Mouse (Mus musculus) olfactory bulb, adult 2 months (tissue): ENCODE data around the gene Ptges2.

ENCODE experiments used
- CTCF ChIP-seq: fragments of 200-500 bp; IDR thresholded peaks from 2 replicates; pipeline ENCODE4 v1.5.1; 2012; ENCODE audit warnings: low read depth, mild to moderate bottlenecking, low read length, moderate library complexity; ENCODE audit not compliant: insufficient read depth
- POLR2A ChIP-seq: fragments of 200-500 bp; IDR thresholded peaks from 2 replicates; pipeline ENCODE4 v1.6.1; 2012; ENCODE audit warnings: mild to moderate bottlenecking, low read depth, low read length, moderate library complexity; ENCODE audit not compliant: insufficient read depth

DNA sequence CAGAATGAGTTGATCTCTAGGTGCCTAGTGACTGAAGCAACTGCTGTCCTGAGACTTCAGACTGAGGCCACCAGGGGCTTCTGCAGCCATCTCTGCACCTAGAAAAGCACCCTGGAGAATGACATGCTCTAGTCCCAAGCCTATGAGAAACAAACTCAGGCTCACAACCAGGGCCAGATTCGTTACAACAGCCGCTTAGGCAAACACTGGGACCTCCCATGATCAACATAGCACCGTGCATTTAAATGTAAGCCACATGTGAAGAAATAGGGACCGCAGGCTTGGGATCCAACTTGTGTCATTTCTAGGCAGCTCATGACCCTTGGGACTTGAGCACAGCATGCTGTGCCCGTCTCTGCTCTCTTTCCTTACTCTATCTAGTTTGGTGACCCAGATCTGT, 32.0 kb downstream of the Ptges2 start:
- no peak for TF ChIP-seq POLR2A
- TF ChIP-seq CTCF, result no peak
